Mouse (Mus musculus) myocyte (in vitro differentiated cells): ENCODE results near the gene Olfr520. TPM values are rescaled to one million over a fixed set of nuclear protein-coding genes. Genes with fewer than 3 reads are reported as not detected.
"Not testable (repeated sequence)": the region's sequence is repeated elsewhere in the genome, so short reads cannot be mapped to it uniquely, and the experiment has no call there.

Experiments
- H3K27me3 ChIP-seq: one replicate; pipeline ENCODE4 v1.6.1; 2011; ENCODE audit not compliant: control insufficient read depth, insufficient read depth, insufficient read length
- H3K36me3 ChIP-seq: one replicate; pipeline ENCODE4 v1.6.1; 2011; ENCODE audit not compliant: control insufficient read depth, insufficient read depth
- H3K4me2 ChIP-seq: one replicate; pipeline ENCODE4 v1.6.1; 2011; ENCODE audit warnings: low read depth, control low read depth
- H3K4me3 ChIP-seq: one replicate; pipeline ENCODE4 v1.5.1; 2011; ENCODE audit warnings: mild to moderate bottlenecking, control low read depth, moderate library complexity
- H3K79me2 ChIP-seq: one replicate; pipeline ENCODE4 v1.6.1; 2011; ENCODE audit not compliant: control insufficient read depth, insufficient read depth
- H3ac ChIP-seq: one replicate; pipeline ENCODE4 v1.6.1; 2011; ENCODE audit not compliant: control insufficient read depth, insufficient read length
- CEBPB ChIP-seq: IDR thresholded peaks from 2 replicates; pipeline ENCODE4 v1.6.1; 2011; ENCODE audit warnings: mild to moderate bottlenecking, moderate library complexity; ENCODE audit not compliant: poor library complexity, insufficient read depth, severe bottlenecking
- E2F4 ChIP-seq: IDR thresholded peaks from one replicate; pipeline ENCODE4 v1.6.1; 2011; ENCODE audit warnings: mild to moderate bottlenecking, control low read depth, moderate library complexity; ENCODE audit not compliant: insufficient read depth
- MAX ChIP-seq: IDR thresholded peaks from one replicate; pipeline ENCODE4 v1.6.1; 2011; ENCODE audit warnings: low read depth, mild to moderate bottlenecking, control low read depth
- MYOD1 ChIP-seq, 3 experiments: IDR thresholded peaks; one replicate each; pipeline ENCODE4 v1.6.1; 2011; ENCODE audit warnings: control low read depth in 2 of 3, low read depth in 2 of 3, mild to moderate bottlenecking in 2 of 3, moderate library complexity in 1 of 3; ENCODE audit not compliant: insufficient read length in 2 of 3, control insufficient read depth in 1 of 3
- MYOG ChIP-seq, 3 experiments: IDR thresholded peaks; one replicate each; pipeline ENCODE4 v1.6.1; 2011; ENCODE audit warnings: control low read depth in 2 of 3, low read depth in 2 of 3, mild to moderate bottlenecking in 2 of 3; ENCODE audit not compliant: insufficient read length in 2 of 3, control insufficient read depth in 1 of 3, insufficient read depth in 1 of 3
- POLR2A ChIP-seq: IDR thresholded peaks from one replicate; pipeline ENCODE4 v1.6.1; 2011; ENCODE audit warnings: low read depth, mild to moderate bottlenecking, control low read depth, moderate library complexity; ENCODE audit not compliant: insufficient read length
- POLR2AphosphoS2 ChIP-seq: IDR thresholded peaks from one replicate; pipeline ENCODE4 v1.6.1; 2011; ENCODE audit warnings: low read depth, control low read depth; ENCODE audit not compliant: insufficient read length
- REST ChIP-seq: IDR thresholded peaks from one replicate; pipeline ENCODE4 v1.6.1; 2011; ENCODE audit warnings: mild to moderate bottlenecking, control low read depth, moderate library complexity; ENCODE audit not compliant: insufficient read depth, insufficient read length
- SRF ChIP-seq: IDR thresholded peaks from one replicate; pipeline ENCODE4 v1.6.1; 2011; ENCODE audit warnings: low read depth; ENCODE audit not compliant: control insufficient read depth, insufficient read length
- TCF12 ChIP-seq: IDR thresholded peaks from one replicate; pipeline ENCODE4 v1.6.1; 2011; ENCODE audit warnings: mild to moderate bottlenecking, control low read depth; ENCODE audit not compliant: poor library complexity, insufficient read depth, severe bottlenecking
- TCF3 ChIP-seq: IDR thresholded peaks from one replicate; pipeline ENCODE4 v1.6.1; 2011; ENCODE audit warnings: low read depth, control low read depth; ENCODE audit not compliant: insufficient read length
- USF1 ChIP-seq: IDR thresholded peaks from one replicate; pipeline ENCODE4 v1.6.1; 2011; ENCODE audit warnings: low read depth, mild to moderate bottlenecking, control low read depth, moderate library complexity
- polyA plus RNA-seq: library from polyadenylated mRNA; unstranded; fragments of >200 nt; fragmentation: generic; extraction: Trizol; gene quantifications from one replicate; pipeline ENCODE4 v1.2.1, GENCODE M21; 2012; ENCODE audit warnings: missing spikeins

Olfr520 gene
- polyA plus RNA-seq, 1 experiment = not detected

GRCm38 (mm10) chr7:99693387-99693786 lies 36.7 kb upstream of the Olfr520 start:
- Histone ChIP-seq H3K36me3 (no peaks in the 10 kb centered on the region), H3K79me2 (no peaks in the 10 kb centered on the region), H3K27me3 (peaks cover 24% of the 10 kb centered on the region), H3K4me3 (no peak overlapping the region), H3K4me2 (no peak overlapping the region), H3ac (no peak overlapping the region)
- TF ChIP-seq USF1 (no peak), MAX (no peak), TCF3 (no peak), MYOG (IDR thresholded peaks at IDR 0.05; ENCODE audit: control insufficient read depth in 1 of 3, insufficient read depth in 1 of 3, insufficient read length in 2 of 3, low read depth in 2 of 3) (no peak), POLR2A (no peak), POLR2AphosphoS2 (no peak), E2F4 (no peak)

- H3K4me3 ChIP-seq = no peak overlapping the region
- no peak overlapping the region for H3ac ChIP-seq
- no peaks in the 10 kb centered on the region for H3K79me2 ChIP-seq
- H3K36me3 ChIP-seq = no peaks in the 10 kb centered on the region
- peaks cover 18% of the 10 kb centered on the region for H3K27me3 ChIP-seq
- TF ChIP-seq POLR2AphosphoS2 (no peak), CEBPB (no peak), TCF3 (no peak), SRF (no peak), REST (no peak), MYOG (IDR thresholded peaks at IDR 0.05; ENCODE audit: control insufficient read depth in 1 of 3, insufficient read depth in 1 of 3, insufficient read length in 2 of 3, low read depth in 2 of 3) (no peak), USF1 (no peak), POLR2A (no peak), E2F4 (no peak), MYOD1 (IDR thresholded peaks at IDR 0.05; ENCODE audit: control insufficient read depth in 1 of 3, insufficient read length in 2 of 3, low read depth in 2 of 3) (no peak), TCF12 (no peak), MAX (no peak)
- no peak overlapping the region for H3K4me2 ChIP-seq
Measured at GRCm38 (mm10) chr7:99693976-99694375, 36.1 kb upstream of the Olfr520 start.

GRCm38 (mm10) chr7:99694424-99694823 lies 35.6 kb upstream of the Olfr520 start:
- not testable (repeated sequence) for H3K36me3 ChIP-seq, H3K79me2 ChIP-seq, H3K4me3 ChIP-seq, H3K4me2 ChIP-seq, H3ac ChIP-seq
- peaks cover 14% of the 10 kb centered on the region for H3K27me3 ChIP-seq

- Histone ChIP-seq H3ac (no peak overlapping the region), H3K79me2 (no peaks in the 10 kb centered on the region), H3K4me3 (no peak overlapping the region), H3K36me3 (no peaks in the 10 kb centered on the region), H3K4me2 (no peak overlapping the region), H3K27me3 (peaks cover 10% of the 10 kb centered on the region)
- TF ChIP-seq TCF12 (no peak), CEBPB (no peak), E2F4 (no peak), MAX (no peak), POLR2AphosphoS2 (no peak), MYOD1 (IDR thresholded peaks at IDR 0.05; ENCODE audit: control insufficient read depth in 1 of 3, insufficient read length in 2 of 3, low read depth in 2 of 3) (no peak), TCF3 (no peak)
Measured at GRCm38 (mm10) chr7:99695471-99696057, 34.5 kb upstream of the Olfr520 start.

GRCm38 (mm10) chr7:99698576-99698975 lies 31.5 kb upstream of the Olfr520 start:
- no peaks in the 10 kb centered on the region for H3K36me3 ChIP-seq
- TF ChIP-seq POLR2AphosphoS2 (no peak), TCF3 (no peak), CEBPB (no peak), E2F4 (no peak), MYOG (IDR thresholded peaks at IDR 0.05; ENCODE audit: control insufficient read depth in 1 of 3, insufficient read depth in 1 of 3, insufficient read length in 2 of 3, low read depth in 2 of 3) (no peak), POLR2A (no peak), MYOD1 (IDR thresholded peaks at IDR 0.05; ENCODE audit: control insufficient read depth in 1 of 3, insufficient read length in 2 of 3, low read depth in 2 of 3) (no peak), MAX (no peak), SRF (no peak), TCF12 (no peak), REST (no peak), USF1 (no peak)
- peaks cover 4% of the 10 kb centered on the region for H3K27me3 ChIP-seq
- no peak overlapping the region for H3ac ChIP-seq
- H3K4me2 ChIP-seq = no peak overlapping the region
- H3K79me2 ChIP-seq = no peaks in the 10 kb centered on the region
- H3K4me3 ChIP-seq = no peak overlapping the region
